Mouse (Mus musculus) MEL (cell line): ENCODE data around the gene Ribc1. TPM values are rescaled to one million over a fixed set of nuclear protein-coding genes. Genes with fewer than 3 reads are reported as not detected.

ENCODE experiments used
- DNase-seq: peaks from one replicate; pipeline ENCODE4 v3.0.0; 2011; ENCODE audit warnings: low read depth, low spot score
- H3K27ac ChIP-seq: 2 replicates; pipeline ENCODE4 v1.5.1; 2012; ENCODE audit warnings: low read depth, mild to moderate bottlenecking, control low read depth, low read length, moderate library complexity; ENCODE audit not compliant: control insufficient read depth
- H3K27me3 ChIP-seq, 2 experiments: fragments of 150-350 bp in 1 of 2; sonication (generic) in 1 of 2; 2 replicates each; pipeline ENCODE4 v1.6.1; 2012; ENCODE audit warnings: low read length in 2 of 2, mild to moderate bottlenecking in 2 of 2, improper control_type of control experiment in 1 of 2, moderate library complexity in 1 of 2; ENCODE audit not compliant: insufficient read depth in 2 of 2, control insufficient read depth in 1 of 2
- H3K36me3 ChIP-seq, 2 experiments: 2 replicates each; pipeline ENCODE4 v1.6.1; 2012 to 2014; ENCODE audit warnings: low read length in 2 of 2, improper control_type of control experiment in 1 of 2, inconsistent platforms in 1 of 2, mild to moderate bottlenecking in 1 of 2; ENCODE audit not compliant: insufficient read depth in 2 of 2, control insufficient read depth in 1 of 2
- H3K4me1 ChIP-seq, 2 experiments: fragments of 150-350 bp in 1 of 2; sonication (generic) in 1 of 2; 2 replicates each; pipeline ENCODE4 v1.6.1; 2012; ENCODE audit warnings: low read length in 2 of 2, improper control_type of control experiment in 1 of 2, mild to moderate bottlenecking in 1 of 2; ENCODE audit not compliant: insufficient read depth in 2 of 2, control insufficient read depth in 1 of 2
- H3K4me3 ChIP-seq, 2 experiments: fragments of 150-350 bp in 1 of 2; sonication (generic) in 1 of 2; 2 replicates each; pipeline ENCODE4 v1.5.1; 2012; ENCODE audit warnings: low read depth in 2 of 2, low read length in 2 of 2, mild to moderate bottlenecking in 2 of 2, moderate library complexity in 2 of 2, control low read depth in 1 of 2, improper control_type of control experiment in 1 of 2; ENCODE audit not compliant: control insufficient read depth in 1 of 2, insufficient read depth in 1 of 2
- H3K79me2 ChIP-seq: 2 replicates; pipeline ENCODE4 v1.6.1; 2012; ENCODE audit warnings: mild to moderate bottlenecking, low read length, moderate library complexity; ENCODE audit not compliant: control insufficient read depth, poor library complexity, insufficient read depth
- H3K9ac ChIP-seq: 2 replicates; pipeline ENCODE4 v1.6.1; 2012; ENCODE audit warnings: low read depth, mild to moderate bottlenecking, control low read depth, low read length, moderate library complexity; ENCODE audit not compliant: control insufficient read depth, poor library complexity, severe bottlenecking
- H3K9me3 ChIP-seq: fragments of 150-350 bp; sonication (generic); replicated peaks from 2 replicates; pipeline ENCODE4 v1.6.1; 2012; ENCODE audit warnings: mild to moderate bottlenecking, low read length, improper control_type of control experiment, moderate library complexity; ENCODE audit not compliant: insufficient read depth
- CHD2 ChIP-seq: IDR thresholded peaks from 2 replicates; pipeline ENCODE4 v1.6.1; 2011; ENCODE audit warnings: low read length, improper control_type of control experiment
- E2F4 ChIP-seq: IDR thresholded peaks from 2 replicates; pipeline ENCODE4 v1.6.1; 2011; ENCODE audit warnings: low read depth, low read length, improper control_type of control experiment, borderline replicate concordance
- ELF1 ChIP-seq: IDR thresholded peaks from 2 replicates; pipeline ENCODE4 v1.6.1; 2014; ENCODE audit warnings: low read depth, mild to moderate bottlenecking, inconsistent platforms, low read length, improper control_type of control experiment, moderate library complexity
- EP300 ChIP-seq, 2 experiments: IDR thresholded peaks; 2 replicates each; pipeline ENCODE4 v1.6.1; 2011; ENCODE audit warnings: improper control_type of control experiment in 2 of 2, low read length in 2 of 2, low read depth in 1 of 2, mild to moderate bottlenecking in 1 of 2
- ETS1 ChIP-seq: IDR thresholded peaks from 2 replicates; pipeline ENCODE4 v1.6.1; 2012; ENCODE audit warnings: low read depth, mild to moderate bottlenecking, inconsistent platforms, low read length, improper control_type of control experiment, moderate library complexity
- GABPA ChIP-seq: IDR thresholded peaks from 2 replicates; pipeline ENCODE4 v1.6.1; 2012; ENCODE audit warnings: low read depth, mild to moderate bottlenecking, inconsistent platforms, low read length, improper control_type of control experiment, moderate library complexity
- GATA1 ChIP-seq: IDR thresholded peaks from 2 replicates; pipeline ENCODE4 v1.6.1; 2011; ENCODE audit warnings: low read depth, low read length, improper control_type of control experiment
- HCFC1 ChIP-seq: IDR thresholded peaks from 2 replicates; pipeline ENCODE4 v1.6.1; 2012; ENCODE audit warnings: low read depth, mild to moderate bottlenecking, inconsistent platforms, low read length, improper control_type of control experiment, moderate library complexity
- JUND ChIP-seq: IDR thresholded peaks from 2 replicates; pipeline ENCODE4 v1.6.1; 2011; ENCODE audit warnings: low read depth, mild to moderate bottlenecking, improper control_type of control experiment, low read length
- KAT2A ChIP-seq: conservative IDR thresholded peaks from 2 replicates; pipeline ENCODE4 v1.6.1; 2012; ENCODE audit warnings: low read depth, low read length, improper control_type of control experiment, inconsistent platforms
- MAFK ChIP-seq: IDR thresholded peaks from 2 replicates; pipeline ENCODE4 v1.6.1; 2011; ENCODE audit warnings: low read depth, mild to moderate bottlenecking, low read length, improper control_type of control experiment, borderline replicate concordance
- MAX ChIP-seq: IDR thresholded peaks from 2 replicates; pipeline ENCODE4 v1.6.1; 2011; ENCODE audit warnings: low read length, improper control_type of control experiment
- MEF2A ChIP-seq: IDR thresholded peaks from 2 replicates; pipeline ENCODE4 v1.6.1; 2014; ENCODE audit warnings: low read depth, mild to moderate bottlenecking, inconsistent platforms, low read length, improper control_type of control experiment; ENCODE audit not compliant: poor library complexity, insufficient replicate concordance, severe bottlenecking; ENCODE audit errors: extremely low read depth
- MXI1 ChIP-seq: IDR thresholded peaks from 2 replicates; pipeline ENCODE4 v1.6.1; 2011; ENCODE audit warnings: mild to moderate bottlenecking, low read depth, low read length, improper control_type of control experiment
- MYB ChIP-seq: IDR thresholded peaks from 2 replicates; pipeline ENCODE4 v1.6.1; 2011; ENCODE audit warnings: mild to moderate bottlenecking, low read depth, low read length, improper control_type of control experiment
- NELFE ChIP-seq: IDR thresholded peaks from 2 replicates; pipeline ENCODE4 v1.6.1; 2011; ENCODE audit warnings: low read depth, low read length, improper control_type of control experiment
- NRF1 ChIP-seq: IDR thresholded peaks from 2 replicates; pipeline ENCODE4 v1.6.1; 2014; ENCODE audit warnings: low read depth, mild to moderate bottlenecking, inconsistent platforms, low read length, improper control_type of control experiment, moderate library complexity; ENCODE audit not compliant: poor library complexity, insufficient read depth, severe bottlenecking
- POLR2A ChIP-seq, 2 experiments: IDR thresholded peaks; 2 replicates each; pipeline ENCODE4 v1.6.1; 2011 to 2012; ENCODE audit warnings: low read length in 2 of 2, mild to moderate bottlenecking in 2 of 2, control low read depth in 1 of 2, improper control_type of control experiment in 1 of 2, low read depth in 1 of 2, moderate library complexity in 1 of 2; ENCODE audit not compliant: control insufficient read depth in 1 of 2, insufficient read depth in 1 of 2, poor library complexity in 1 of 2
- POLR2AphosphoS5 ChIP-seq: IDR thresholded peaks from 2 replicates; pipeline ENCODE4 v1.6.1; 2012; ENCODE audit warnings: low read depth, borderline replicate concordance, mild to moderate bottlenecking, inconsistent platforms, low read length, moderate library complexity, mixed read lengths
- RAD21 ChIP-seq: IDR thresholded peaks from 2 replicates; pipeline ENCODE4 v1.6.1; 2011; ENCODE audit warnings: mild to moderate bottlenecking, low read depth, low read length, improper control_type of control experiment
- RCOR1 ChIP-seq: IDR thresholded peaks from 2 replicates; pipeline ENCODE4 v1.6.1; 2012; ENCODE audit warnings: low read depth, mild to moderate bottlenecking, inconsistent platforms, low read length, improper control_type of control experiment
- SIN3A ChIP-seq: IDR thresholded peaks from 2 replicates; pipeline ENCODE4 v1.6.1; 2012; ENCODE audit warnings: low read length, improper control_type of control experiment, inconsistent platforms
- TAL1 ChIP-seq: IDR thresholded peaks from 2 replicates; pipeline ENCODE4 v1.6.1; 2012; ENCODE audit warnings: mild to moderate bottlenecking, inconsistent platforms, low read length, moderate library complexity, mixed read lengths
- UBTF ChIP-seq: IDR thresholded peaks from 2 replicates; pipeline ENCODE4 v1.6.1; 2012; ENCODE audit warnings: low read depth, mild to moderate bottlenecking, inconsistent platforms, low read length, improper control_type of control experiment, moderate library complexity, borderline replicate concordance; ENCODE audit not compliant: insufficient read depth
- USF2 ChIP-seq, 2 experiments: IDR thresholded peaks; 2 replicates each; pipeline ENCODE4 v1.6.1; 2011 to 2012; ENCODE audit warnings: improper control_type of control experiment in 2 of 2, low read length in 2 of 2, borderline replicate concordance in 1 of 2, inconsistent platforms in 1 of 2, low read depth in 1 of 2, mild to moderate bottlenecking in 1 of 2; ENCODE audit not compliant: insufficient read depth in 1 of 2
- ZC3H11A ChIP-seq: IDR thresholded peaks from 2 replicates; pipeline ENCODE4 v1.6.1; 2012; ENCODE audit warnings: low read depth, mild to moderate bottlenecking, inconsistent platforms, low read length, improper control_type of control experiment
- ZMIZ1 ChIP-seq: IDR thresholded peaks from 2 replicates; pipeline ENCODE4 v1.6.1; 2012; ENCODE audit warnings: low read depth, mild to moderate bottlenecking, inconsistent platforms, low read length, improper control_type of control experiment, moderate library complexity
- ZNF384 ChIP-seq: IDR thresholded peaks from 2 replicates; pipeline ENCODE4 v1.6.1; 2012; ENCODE audit warnings: low read depth, mild to moderate bottlenecking, inconsistent platforms, low read length, improper control_type of control experiment
- polyA plus RNA-seq, 2 experiments: library from polyadenylated mRNA; stranded (reverse) in 1 of 2; unstranded in 1 of 2; fragments of >175 nt in 1 of 2; fragments of >200 nt in 1 of 2; gene quantifications; 2 replicates each; pipeline versions ENCODE4 v1.2.1 to v1.2.4; 2012; ENCODE audit warnings: low replicate concordance in 2 of 2, low read depth in 1 of 2; ENCODE audit not compliant: insufficient read length in 2 of 2, insufficient read depth in 1 of 2, missing spikeins in 1 of 2
- total RNA-seq: library from RNA; depleted of rRNA; stranded (reverse); fragments of 300-350 nt; gene quantifications from 2 replicates; pipeline ENCODE4 v1.2.3, GENCODE M21; 2012

Gene Ribc1
- total and polyA plus RNA-seq, 3 experiments, result 5.3 to 9.8 TPM; not detected in 1

- TF ChIP-seq MAFK (0 out of 2 replicates have a peak, but pooled peaks have one; percentile 48), UBTF (no peak)
Observed at GRCm38 (mm10) chrX:152039865-152040264, 23.8 kb upstream of the Ribc1 start (continued).

- Histone ChIP-seq H3K79me2 (peaks cover 62% of the 10 kb centered on the region), H3K36me3 (peaks cover 14 to 29% of the 10 kb centered on the region in 2 experiments), H3K27ac (no peak overlapping the region; the same call in 1 of the 2 replicates), H3K9ac (no peak overlapping the region), H3K27me3 (no peaks in the 10 kb centered on the region), H3K4me1 (peaks cover 2 to 13% of the 10 kb centered on the region in 2 experiments), H3K9me3 (no peaks in the 10 kb centered on the region), H3K4me3 (no peak overlapping the region)
- DNase-seq, result peak; percentile 45
- TF ChIP-seq TAL1 (peak; percentile 53), ZNF384 (no peak)
Observed at GRCm38 (mm10) chrX:152019294-152019693, 3.2 kb upstream of the Ribc1 start.

GRCm38 (mm10) chrX:152017186-152017585, 1.1 kb upstream of the Ribc1 start:
- peaks cover under 1 to 29% of the 10 kb centered on the region in 2 experiments; a peak in 3 of 4 replicates for H3K36me3 ChIP-seq
- H3K79me2 ChIP-seq, result peaks cover 51% of the 10 kb centered on the region
- DNase-seq, result peak; percentile 74
- peak overlapping the region; percentile 51 to 93 for H3K4me3 ChIP-seq
- peak overlapping the region; percentile 95 for H3K27ac ChIP-seq
- no peaks in the 10 kb centered on the region for H3K27me3 ChIP-seq
- peaks cover 2 to 15% of the 10 kb centered on the region in 2 experiments for H3K4me1 ChIP-seq
- no peaks in the 10 kb centered on the region for H3K9me3 ChIP-seq
- peak overlapping the region; percentile 89 for H3K9ac ChIP-seq
- TF ChIP-seq POLR2AphosphoS5, result no peak
- TF ChIP-seq EP300 (IDR thresholded peaks at IDR 0.05; ENCODE audit: low read depth in 1 of 2, low read length in 2 of 2), result no peak; a peak in 2 of 4 replicates
- no peak for TF ChIP-seq HCFC1
- no peak for TF ChIP-seq JUND
- no peak for TF ChIP-seq NELFE
- 0 out of 2 replicates have a peak, but pooled peaks have one; percentile 45 for TF ChIP-seq SIN3A
- TF ChIP-seq ZC3H11A, result no peak
- TF ChIP-seq MXI1, result no peak; the same call in 1 of the 2 replicates
- peak; percentile 76 for TF ChIP-seq GATA1
- no peak for TF ChIP-seq MAFK
- peak; percentile 30; the same call in 1 of the 2 replicates for TF ChIP-seq ETS1
- TF ChIP-seq ZNF384, result no peak
- TF ChIP-seq E2F4, result no peak
- no peak for TF ChIP-seq TAL1
- TF ChIP-seq KAT2A, result no peak
- TF ChIP-seq RCOR1, result peak; percentile 89
- no peak for TF ChIP-seq MYB
- no peak for TF ChIP-seq USF2 (IDR thresholded peaks at IDR 0.05; ENCODE audit: borderline replicate concordance in 1 of 2, insufficient read depth in 1 of 2, low read depth in 1 of 2, low read length in 2 of 2)
- TF ChIP-seq UBTF, result no peak
- no peak for TF ChIP-seq RAD21
- TF ChIP-seq GABPA, result no peak
- no peak for TF ChIP-seq MAX
- no peak for TF ChIP-seq ELF1
- no peak for TF ChIP-seq CHD2
- no peak for TF ChIP-seq NRF1
- 0 out of 2 replicates have a peak, but pooled peaks have one; percentile 9 for TF ChIP-seq ZMIZ1
- TF ChIP-seq MEF2A, result no peak
- no peak for TF ChIP-seq POLR2A (IDR thresholded peaks at IDR 0.05; ENCODE audit: control insufficient read depth in 1 of 2, insufficient read depth in 1 of 2, low read depth in 1 of 2, low read length in 2 of 2, poor library complexity in 1 of 2)
